Mouse (Mus musculus) megakaryocyte-erythroid progenitor cell, adult 5-6 weeks (primary cell): ENCODE measurements around the gene Tjap1. TPM values are rescaled to one million over a fixed set of nuclear protein-coding genes. Genes with fewer than 3 reads are reported as not detected.

ENCODE experiments used
- ATAC-seq: replicated peaks from 2 replicates; pipeline ENCODE4 v1.8.0; 2016; ENCODE audit warnings: mild to moderate bottlenecking, inconsistent platforms; ENCODE audit not compliant: severe bottlenecking, poor library complexity, low FRiP score, low TSS enrichment
- total RNA-seq, 2 experiments: library from RNA; stranded (forward) in 1 of 2; stranded (reverse) in 1 of 2; fragments of 200-1000, 215-1000 nt in 1 of 2; fragments of >200 nt in 1 of 2; fragmentation: Nextera tagmentation in 1 of 2; gene quantifications; 2 replicates each; pipeline ENCODE4 v1.2.3; 2014 to 2017

Gene Tjap1
- total RNA-seq, 2 experiments from 2014 or later: 18.5 to 20.1 TPM

DNA sequence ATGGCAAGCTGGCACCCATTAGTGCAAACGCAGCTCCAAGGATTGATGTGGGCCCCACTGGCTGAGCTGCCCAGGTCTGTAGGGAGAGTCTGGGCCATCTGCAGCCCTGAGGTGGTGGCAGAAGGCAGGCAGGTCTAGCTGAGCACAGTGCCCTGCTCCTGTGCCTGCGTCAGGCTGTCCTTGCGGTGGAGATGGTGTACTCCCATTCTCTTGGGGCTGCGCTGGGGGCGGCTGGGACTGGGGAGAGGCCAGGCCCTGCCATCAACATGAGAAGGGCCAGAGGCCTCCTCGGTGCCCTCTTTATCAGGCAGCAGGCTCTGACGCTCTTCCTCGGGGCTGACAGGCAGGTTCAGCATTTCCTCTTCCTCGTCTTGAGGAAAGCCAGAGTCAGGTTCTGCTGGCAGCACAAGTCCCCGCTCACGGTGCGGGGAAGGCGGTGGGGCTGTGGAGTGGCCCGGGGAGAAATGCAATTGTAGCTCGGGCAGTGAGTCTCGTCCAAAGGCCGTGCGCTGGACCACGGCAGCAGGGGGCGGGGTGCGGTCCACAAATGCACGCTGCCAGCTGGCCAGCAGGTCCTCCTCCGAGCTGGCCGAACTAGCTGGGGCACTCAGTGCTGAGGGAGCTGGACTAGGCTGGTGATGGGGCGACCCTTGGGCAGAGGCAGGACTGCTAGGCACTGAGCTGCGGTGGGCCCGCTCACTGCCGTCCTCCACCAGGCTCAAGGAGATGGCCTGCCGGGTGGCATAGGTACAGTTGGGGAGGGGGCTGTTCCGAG is 24.4 kb downstream of the Tjap1 start:
- ATAC-seq: no peak

DNA sequence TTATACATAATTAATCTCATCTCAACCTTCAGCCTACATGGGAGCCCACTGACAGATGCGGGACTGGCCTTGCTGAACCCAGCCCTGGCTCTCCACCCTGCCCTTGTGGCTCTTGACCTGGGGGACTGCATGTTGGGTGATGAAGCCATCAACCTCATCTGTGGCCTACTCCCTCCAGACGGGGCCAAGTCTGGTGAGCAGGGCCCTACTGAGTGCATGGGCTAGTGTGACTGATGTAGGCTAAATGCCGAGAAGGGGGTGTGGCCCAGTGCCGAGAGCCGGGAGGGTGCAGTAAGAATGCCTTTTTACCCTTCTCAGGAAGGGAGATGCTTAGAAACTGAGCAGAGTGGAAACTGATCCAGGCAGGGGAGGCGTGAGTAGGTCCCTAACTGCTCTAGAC is 27.7 kb downstream of the Tjap1 start:
- no peak for ATAC-seq

DNA sequence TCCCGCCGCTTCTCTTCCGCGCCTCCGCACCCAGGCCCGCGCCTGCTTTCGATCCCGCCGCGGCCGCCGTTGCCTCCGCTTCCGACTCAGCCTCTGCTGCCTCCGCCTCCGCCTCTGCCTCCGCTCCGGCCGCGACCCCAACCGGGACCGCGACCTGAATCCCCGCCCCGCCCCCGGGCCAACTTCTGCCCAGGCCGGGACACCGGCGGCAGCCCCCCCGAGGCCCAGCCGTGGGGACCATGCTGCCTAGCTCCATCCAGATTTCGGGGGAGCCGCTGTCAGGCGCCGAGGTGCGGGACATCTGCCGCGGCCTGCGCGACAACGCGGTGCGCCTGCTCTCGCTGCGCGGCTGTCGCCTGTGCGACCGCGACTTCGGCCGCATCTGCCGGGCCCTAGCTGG is 28.7 kb downstream of the Tjap1 start:
- no peak for ATAC-seq

DNA sequence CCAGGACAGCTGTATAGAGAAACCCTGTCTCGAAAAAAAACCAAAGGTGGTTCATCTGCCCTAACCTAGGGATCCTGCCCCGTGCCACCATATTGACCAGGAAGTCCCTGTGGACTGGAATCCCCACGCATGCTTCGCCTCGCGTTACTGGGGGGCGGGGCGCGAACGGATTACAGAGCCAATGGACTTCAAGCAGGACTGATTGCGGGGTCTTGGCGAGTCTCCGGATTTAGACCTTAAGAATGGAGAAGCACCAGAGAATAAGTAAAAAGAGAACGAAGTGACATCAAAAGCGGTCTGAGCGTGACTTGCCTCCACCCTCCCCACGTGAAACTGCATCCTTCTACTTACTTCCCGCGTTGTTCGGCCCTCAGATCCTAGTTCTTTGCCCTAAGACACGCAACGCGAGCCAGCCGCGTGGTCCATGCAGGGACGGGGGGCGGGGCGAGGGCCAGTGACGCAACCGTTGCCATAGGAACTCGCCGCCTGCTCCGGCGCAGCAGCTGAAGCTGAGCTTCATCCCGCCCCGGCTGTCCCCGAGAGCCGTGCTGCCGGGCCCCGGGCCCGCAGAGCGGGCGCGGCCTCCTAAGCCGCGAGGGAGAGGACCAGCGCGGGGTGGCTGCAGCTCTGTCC is 29.3 kb downstream of the Tjap1 start, which contains the start of gene Lrrc73:
TSS of gene Lrrc73 (plus strand) at position 80 of the 633 bp plus-strand sequence.
- ATAC-seq: peak; percentile 70

DNA sequence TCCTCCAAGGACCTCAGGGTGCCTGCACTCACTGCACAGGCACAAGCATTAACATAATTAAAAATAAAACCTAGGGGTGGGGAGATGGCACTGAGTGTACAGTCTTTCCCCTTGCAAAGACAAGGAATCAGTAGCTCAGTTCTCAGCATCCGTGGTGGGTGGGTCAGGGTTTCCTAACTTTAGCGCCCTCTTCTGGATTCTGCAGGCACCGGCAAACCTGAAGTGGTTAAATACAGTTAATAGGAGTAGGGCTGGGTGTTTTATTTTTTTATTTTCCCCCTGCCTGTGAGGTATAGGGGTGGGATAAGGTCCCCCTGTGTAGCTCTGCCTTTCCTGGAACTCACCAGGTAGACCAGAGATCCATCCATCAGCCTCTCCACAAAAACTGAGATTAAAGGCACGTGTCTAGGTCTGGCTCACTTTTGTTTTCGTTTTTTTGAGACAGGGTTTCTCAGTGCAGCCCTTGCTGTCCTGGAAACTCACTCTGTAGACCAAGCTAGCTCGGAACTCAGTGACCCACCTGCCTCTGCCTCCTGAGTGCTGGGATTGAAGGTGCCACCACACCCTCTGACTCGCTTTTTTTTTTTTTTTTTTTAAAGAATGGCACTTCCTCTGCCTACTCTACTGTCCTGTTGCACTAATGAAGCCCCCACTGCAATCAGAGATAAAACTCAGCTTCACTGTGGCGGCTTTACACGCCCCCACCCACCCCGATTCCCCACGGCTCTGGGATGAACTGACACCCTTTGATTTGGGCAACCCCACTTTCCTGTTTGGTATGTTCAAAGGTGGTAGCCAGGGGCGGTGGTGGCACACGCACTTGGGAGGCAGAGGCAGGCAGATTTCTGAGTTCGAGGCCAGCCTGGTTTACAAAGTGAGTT is 30.0 kb downstream of the Tjap1 start:
- ATAC-seq: no peak

DNA sequence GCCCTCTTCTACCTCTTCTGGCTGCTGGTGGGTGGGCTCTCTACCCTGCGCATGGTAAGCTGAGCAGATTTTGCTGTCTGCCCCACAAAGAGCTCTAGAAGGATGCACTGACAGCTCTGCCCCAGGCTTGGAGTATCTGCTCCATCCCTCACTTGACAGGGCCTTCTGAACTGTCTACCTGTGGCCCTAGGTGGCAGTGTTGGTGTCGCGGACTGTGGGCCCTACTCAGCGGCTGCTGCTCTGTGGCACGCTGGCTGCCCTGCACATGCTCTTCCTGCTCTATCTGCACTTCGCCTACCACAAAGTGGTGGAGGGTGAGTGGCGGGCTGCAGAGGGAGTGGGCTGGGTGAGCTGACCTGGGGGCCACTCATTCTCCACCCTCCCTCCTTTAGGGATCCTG is 31.7 kb downstream of the Tjap1 start:
- no peak for ATAC-seq

DNA sequence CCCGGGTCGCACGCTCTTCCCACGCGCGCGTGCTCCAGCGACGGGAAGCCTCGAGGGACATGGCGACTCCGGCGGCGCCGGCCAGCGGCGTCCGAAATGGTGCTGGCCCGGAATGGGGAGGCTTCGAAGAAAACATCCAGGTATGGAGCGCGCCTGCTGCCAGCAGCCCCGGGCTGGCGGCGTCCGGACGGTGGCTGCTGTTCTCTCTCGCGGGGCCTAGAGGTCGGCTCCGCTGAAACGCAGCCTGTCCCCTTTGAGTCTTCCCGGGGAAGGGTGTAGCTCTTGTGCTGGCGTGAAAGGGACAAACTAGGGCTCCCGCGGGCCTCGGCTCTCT is 34.7 kb downstream of the Tjap1 start:
- peak; percentile 8; the same call in 1 of the 2 replicates for ATAC-seq

DNA sequence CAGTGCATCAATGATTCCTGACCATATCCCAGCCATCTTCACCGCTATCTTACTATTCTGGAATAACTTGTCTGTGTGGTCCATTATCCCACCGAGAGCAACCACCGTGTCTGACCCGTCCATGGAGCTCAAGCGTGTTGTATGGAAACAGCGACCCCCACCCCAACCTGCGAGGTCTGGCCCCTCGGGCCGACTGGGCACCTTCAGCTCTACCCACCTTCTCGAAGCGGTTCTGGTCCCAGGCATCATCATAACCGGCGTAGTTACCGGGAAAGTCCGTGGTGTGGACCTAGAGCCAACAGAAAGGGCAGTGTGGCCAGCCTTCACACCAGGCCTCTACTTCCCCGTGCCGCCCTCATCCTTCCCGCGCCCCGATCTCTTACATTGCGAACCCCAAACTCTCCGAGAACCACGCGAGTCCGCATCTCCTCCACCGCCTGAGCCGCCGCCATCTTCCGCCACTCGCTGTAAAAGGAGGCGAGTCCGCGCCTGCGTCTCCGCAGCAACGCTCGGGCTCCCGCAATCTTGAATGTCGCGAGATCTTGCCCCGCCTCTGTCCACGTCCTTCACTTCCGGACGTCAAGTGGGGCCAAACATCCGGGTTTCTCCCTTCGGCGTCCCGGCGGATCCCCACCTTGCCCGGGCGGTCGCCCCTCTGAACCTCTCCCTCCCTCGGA is 35.2 kb downstream of the Tjap1 start, which contains the start of the genes Polr1c and Yipf3:
TSS of gene Polr1c (minus strand) at position 543 of the 677 bp plus-strand sequence.
TSS of gene Yipf3 (plus strand) at position 569 of the 677 bp plus-strand sequence.
- peak; percentile 86 for ATAC-seq

DNA sequence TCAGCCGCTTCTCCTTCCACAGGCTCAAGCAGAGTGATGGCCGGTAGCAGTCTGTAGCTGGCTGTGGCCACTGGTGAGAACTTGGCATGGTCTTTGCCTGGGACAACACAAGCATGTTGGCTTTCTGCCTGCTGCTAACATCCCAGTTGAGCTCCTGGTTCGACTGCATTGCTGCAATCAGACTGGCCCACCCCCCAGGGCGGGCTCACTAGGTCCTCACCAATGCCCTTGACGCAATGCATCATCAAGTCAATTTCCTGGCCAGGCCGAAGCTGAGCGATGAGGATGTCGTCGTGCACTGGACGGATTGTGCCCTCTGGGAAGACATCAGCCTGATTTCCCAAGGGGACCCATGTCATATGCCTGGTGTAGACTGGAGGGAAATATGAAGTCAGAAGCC is 38.2 kb downstream of the Tjap1 start:
- no peak for ATAC-seq

DNA sequence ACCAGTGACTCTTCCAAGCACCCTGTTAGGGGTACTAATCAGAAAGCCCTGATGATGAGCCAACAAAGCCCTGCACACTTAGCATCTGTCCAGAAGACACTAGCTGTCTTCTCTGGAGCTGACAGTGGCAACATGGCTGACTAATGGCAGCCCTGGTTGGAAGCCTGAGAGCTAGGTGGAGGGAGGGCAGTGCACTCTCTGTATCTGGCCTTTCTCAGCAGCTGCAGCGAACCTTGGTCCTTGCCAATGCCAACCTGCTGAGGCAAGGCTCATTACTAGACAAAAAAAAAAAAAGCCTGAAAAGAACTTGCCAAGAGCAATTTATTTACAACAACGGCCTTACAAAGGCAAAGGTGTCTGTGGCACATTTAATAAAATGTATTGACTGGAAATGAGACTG is 39.2 kb downstream of the Tjap1 start:
- no peak for ATAC-seq

DNA sequence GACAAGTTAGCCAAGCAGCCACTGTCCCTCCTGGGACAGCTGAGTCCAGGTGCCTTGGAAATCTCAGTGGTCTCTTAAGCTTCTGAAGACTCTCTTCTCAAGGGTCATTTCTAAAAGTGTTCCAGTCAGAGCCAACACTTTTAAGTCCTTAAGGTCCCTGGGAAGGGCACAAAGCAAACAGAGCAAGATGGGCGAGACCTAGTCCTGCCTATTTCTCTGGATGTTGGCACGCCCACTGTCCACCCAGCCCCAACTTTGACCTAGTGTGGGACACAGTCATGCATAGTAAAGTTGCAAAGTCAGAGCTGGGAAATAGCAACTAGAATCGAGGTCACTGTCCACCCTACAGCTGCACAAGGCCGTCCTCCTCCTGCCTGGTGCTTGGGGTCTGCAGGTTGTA is 39.8 kb downstream of the Tjap1 start:
- no peak for ATAC-seq

DNA sequence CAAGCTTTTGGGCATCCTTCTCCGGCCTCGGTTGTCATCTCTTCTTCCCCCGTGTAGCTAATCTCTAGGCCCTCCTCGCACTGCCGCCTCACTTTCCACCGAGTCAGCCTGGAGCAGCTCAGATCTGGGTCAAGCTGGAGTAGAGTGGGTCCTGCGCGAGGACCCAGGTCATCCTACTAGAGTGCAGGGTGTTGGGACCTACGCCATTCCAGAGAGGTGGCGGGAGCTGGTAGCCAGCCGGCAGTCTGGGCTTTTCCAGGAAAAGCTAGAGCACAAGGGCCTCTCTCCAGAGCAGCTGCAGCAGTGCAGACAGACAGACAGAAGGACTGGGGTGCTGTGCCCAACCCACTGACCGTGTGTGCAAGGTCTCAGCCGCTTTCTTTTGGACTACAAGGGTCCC is 40.6 kb downstream of the Tjap1 start:
- ATAC-seq: no peak

DNA sequence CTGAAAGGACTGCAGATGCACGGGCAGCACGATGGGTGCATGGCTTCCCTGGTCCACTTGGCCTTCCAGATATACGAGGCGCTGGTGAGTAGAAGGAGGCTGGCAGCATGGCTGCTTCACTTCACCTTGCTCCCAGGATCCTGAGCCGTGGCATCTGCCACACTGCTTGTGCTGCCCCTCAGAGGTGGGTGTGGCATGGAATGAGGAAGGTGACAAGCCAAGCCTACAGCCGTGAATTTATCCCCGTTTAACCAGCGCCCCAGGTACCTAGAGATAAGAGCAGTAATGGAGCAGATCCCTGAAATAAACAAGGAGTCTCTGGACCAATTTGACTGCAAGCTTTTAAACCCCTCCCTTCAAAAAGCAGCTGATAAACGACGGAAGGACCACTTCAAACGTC is 41.4 kb downstream of the Tjap1 start:
- no peak for ATAC-seq

DNA sequence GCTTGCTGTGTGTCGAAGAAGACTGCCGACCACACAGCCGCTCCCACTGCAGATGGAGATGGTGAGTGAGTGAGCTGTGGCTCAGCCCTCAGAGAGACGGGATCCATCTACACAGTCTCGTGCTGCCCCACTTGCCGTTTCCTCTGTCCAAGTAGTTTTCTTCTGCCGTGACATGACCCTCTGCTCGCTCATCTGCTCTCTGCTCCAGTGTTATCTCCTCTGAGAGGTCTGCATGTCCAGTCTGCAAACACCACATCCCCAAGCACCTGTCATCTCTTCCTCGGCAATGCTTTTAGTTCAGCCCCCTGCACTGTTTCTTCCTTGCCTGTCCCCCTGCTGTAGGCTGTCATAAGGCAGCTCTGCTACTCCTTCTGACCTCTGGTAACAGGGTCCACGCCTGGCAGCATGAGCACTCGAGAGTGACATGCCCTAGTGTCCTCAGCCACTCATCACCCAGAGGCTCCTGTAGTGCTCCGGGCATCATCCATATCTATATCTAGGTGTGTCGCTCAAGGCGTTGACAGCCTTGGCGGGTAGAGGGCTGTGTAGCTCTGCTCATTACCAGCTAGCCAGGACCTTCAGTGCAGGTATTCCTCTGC is 43.2 kb downstream of the Tjap1 start:
- no peak for ATAC-seq

DNA sequence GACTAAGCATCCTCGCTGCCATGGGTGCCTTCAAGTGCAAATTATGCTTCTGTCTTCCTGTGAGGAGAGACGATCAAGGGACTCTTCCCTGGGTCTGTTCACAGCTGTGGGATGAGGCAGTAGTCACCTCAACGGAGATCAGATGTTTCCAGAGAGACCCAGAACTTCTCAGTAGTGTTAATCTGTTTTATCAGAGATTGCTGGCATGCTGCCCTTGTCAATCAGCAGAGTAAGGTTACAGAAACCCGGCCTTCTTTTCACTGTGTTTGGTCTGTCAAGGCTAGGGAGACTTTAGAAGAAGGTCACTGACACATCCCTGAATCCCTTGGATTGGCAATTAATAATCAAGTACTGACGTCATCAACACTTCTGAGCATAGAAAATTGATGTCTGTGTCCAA is 45.3 kb downstream of the Tjap1 start:
- ATAC-seq: peak; percentile 2; the same call in 1 of the 2 replicates

DNA sequence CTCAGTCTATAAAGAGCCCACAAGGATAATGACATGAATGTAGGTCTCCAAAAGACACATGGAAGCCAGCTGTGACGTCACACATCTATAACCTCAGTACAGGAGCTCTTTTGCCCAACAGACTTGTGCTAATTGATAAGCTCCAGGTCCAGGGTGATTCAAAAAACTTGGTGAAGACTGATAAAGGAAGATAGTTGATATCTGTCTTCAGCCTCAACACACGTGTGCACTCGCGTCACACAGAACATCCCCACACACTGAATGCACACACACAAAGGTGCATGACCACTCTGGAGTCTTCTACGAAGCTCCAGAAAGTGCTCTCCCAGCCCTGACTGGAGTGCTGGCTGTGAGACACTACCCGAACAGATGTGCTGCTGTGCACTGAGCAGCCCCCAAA is 45.7 kb downstream of the Tjap1 start:
- ATAC-seq: peak; percentile 66

DNA sequence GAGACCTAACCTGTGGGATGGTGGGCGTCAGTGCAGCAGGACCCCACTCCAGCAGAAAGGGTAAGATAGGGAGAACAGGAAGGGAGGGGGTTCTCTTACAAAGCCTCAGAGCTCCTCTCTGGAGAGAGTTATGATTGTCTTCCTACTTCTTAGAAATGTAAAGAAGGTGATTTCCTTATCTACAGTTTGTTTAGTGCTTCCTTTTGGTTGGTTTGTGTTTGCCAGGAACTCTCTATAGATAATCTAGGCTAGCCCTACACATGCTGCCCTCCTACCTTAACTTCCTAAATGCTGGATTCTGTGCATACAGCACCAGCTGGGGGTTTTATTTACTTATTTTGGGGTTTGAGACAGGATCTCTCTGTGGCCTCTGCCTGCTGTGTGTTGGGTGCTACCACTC is 46.8 kb downstream of the Tjap1 start:
- no peak for ATAC-seq

DNA sequence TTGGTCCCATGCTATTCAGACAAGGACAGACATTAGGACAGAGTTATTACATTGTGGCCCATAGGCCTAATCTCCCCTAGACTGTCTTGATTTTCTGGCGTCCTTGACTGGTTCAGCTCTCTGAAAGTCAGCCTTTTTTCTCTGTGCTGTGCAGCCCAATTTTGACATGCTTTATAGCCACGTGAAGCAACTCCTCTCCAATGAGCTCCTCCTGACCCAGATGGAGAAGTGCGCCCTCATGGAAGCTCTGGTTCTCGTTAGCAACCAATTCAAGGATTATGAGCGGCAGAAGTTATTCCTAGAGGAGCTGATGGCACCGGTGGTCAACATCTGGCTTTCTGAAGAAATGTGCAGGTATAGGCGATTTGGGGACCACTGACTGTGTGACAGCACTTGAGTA is 55.2 kb downstream of the Tjap1 start:
- no peak for ATAC-seq

DNA sequence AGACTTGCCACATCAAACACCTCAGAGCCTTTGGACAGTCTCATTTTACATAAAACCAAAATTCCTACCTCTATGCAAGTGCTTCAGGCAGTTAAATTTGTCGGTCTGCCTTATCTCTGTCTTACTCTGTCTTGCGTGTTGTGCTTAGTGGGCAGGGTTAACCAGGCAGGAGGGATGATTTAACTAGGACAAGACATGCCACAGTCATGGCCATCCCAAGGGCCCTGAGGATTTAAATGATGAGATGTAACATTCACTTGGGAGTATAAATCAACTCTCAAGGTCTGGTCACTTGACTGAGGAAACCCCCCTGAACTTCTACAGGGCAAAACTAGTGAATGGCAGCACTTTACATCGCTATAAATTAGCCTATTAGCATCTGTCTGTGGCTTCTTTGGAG is 61.2 kb downstream of the Tjap1 start:
- no peak for ATAC-seq
